Mouse (Mus musculus) thymus, postnatal 10 days (tissue): Measurements from ENCODE around the gene AW146154.
A peak's percentile ranks its signal among the peaks of the same experiment; 100 is the strongest.
"Not testable (repeated sequence)": the region's sequence is repeated elsewhere in the genome, so short reads cannot be mapped to it uniquely, and the experiment has no call there.

Experiments used
- DNase-seq, 2 experiments: peaks; one replicate each; pipeline ENCODE4 v3.0.0; 2021; ENCODE audit warnings: low spot score in 2 of 2

The AW146154 gene

DNA sequence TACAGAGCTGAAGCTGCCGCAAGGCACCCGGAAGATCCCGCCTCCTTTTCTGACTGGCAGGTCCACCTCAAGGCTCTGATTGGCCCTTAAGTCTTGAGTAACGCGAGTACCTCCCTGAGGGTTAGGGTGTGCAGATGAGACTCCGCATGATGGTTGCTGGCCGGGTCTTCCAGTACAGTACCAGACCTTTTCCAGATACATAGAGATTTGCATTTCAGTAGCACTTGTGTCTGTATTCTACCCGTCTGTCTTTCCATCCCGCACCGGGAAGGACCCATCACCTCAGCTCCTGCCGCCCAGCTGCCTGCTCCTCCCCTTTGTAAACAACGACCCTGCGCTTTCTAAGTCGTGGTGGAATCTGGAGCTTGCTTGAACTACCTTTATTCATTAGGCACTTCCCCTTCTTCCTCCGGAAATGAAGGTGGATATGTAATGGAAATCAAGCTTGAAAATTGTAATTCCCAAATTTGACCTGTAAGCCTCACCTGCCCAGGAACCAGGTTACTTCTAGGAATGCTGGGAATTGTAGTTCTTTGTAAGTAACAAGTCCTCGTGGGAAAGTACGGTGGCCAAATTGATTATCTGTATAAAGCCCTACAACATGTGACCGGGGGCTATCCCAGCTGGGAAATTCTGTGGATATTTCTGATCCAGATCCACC, at the start of gene AW146154, which contains the start of gene Gm20449:
Gene AW146154 (minus strand): TSS at position 502 of the 661 bp plus-strand sequence.
Gene Gm20449 (minus strand): TSS at position 29 of the 661 bp plus-strand sequence.
- DNase-seq = peak; percentile 93 to 97

DNA sequence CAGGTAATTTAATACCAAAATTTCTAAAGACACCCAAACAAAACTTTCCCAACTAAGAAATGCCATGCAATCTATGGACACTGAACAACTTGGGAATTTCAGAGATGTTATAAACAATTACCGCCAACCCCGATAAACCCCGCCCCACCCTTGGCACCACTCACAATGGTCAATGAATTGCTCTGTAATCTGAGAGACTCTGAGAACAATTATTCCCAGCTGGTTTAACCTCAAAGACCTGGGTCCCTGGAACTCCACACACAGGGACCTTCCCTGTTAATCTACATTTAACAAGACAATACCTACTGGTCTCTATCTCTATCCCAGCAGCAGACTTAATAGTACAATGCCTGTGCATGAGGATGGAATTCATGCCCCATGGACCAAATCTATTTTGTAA, 13.0 kb upstream of the AW146154 start:
- no peak for DNase-seq

DNA sequence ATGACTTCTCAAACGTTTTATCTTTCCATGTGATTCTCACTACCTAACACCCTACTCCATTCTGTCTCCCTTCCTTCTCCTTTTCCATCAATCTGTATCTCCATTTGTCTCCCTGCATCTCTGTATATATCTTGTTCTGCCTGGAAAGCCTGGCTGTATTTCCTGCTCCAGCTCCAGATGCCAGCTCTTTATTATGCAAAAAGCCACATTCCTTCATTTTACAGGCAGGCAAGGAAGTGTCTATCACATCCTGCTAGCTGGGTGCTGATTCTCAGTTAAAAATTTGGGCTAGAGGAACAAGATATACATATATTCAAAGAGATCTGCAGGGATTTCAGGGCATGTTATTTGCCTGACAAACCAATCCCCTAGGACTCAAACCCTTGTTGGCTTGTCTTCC, 12.5 kb upstream of the AW146154 start:
- no peak for DNase-seq

DNA sequence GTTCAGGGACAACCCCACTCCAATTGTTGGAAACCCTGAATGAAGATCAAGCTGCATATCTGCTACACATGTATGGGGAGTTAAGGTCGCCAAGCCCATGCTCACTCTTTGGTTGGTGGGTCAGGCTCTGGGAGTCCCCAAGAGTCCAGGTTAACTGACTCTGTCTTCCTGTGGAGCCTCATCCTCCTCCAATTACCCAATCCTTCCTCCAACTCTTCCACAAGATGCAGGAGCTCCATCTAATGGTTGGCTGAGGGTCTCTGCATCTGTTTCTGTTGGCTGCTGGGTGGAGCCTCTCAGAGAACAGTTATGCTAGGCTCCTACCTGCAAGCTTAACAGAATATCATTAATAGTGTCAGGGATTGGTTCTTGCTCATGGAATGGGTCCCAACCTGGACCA, 2.7 kb upstream of the AW146154 start:
- DNase-seq = no peak

DNA sequence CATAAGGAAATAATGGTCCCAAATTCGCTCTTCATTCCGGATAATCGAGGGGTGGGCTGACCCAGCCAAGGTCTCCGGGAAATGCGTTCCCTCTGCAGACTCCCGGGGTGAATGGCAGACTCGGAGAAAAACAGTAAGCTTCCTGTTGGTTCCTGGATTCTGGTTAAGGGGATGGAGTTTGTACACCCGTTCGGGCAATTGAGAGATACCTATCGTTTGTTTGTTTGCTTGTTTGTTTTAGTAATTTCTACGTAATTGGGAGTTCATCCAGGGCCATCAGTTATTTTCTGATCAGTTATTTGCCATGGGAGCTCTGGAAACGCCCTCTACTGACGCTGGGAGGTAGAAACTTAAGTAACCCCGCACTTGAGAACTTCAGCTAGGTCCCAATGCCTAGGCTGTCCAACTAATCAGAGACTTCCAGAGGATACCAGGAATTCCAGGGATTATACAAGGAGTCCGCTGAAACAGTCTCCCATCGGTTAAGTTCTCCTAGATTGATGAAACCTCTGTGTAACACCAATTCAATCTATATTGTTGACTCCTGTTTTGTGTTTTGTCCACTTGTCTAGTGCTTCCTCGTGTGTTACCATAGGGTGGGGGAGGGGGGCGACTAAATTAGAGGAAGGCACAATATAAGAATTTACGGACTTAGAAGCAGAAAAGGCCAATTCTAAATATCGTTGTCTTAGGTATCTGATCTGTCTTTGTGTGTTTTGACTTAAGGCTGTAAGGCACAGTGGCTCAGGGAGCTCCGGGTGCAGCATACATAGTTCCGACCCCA, 653 bp upstream of the AW146154 start:
- DNase-seq = peak; percentile 59 to 65

DNA sequence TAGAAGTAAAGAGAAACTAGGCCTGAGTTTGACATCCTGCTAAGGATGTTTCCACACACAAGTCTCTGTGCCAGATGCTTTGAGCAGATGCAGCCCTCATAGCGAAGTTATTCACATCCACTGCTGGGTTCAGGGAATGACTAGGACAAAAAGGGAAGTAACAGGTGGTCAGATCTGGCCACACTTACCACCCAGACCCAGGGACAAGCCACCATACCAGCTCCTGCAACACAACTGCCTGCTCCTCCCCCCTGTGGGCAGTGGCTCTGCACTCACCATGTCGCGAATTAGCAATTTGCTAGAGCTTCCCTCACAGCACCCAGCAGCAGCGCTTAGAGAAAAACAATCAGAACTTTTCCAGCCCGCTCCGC, 687 bp downstream of the AW146154 start:
- not testable (repeated sequence) for DNase-seq

DNA sequence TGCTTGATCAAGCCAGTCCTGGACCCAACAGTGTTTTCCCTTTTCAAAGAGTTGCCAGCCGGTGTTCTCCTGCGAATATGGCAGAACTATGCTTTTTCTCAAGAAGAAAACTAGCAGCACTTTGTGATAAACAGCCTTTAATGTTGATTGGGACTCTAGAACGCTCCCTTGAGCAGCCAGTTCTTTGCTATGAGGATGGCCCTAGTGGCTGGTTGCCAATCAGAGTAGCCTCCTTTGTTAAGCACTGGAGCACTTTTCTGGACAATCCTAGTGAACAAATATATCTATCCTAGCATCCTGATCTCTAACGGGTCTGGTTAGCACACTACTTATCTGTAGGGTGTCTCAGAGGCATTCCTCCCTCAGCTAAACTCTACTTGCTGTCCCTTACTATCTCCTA, 1.2 kb downstream of the AW146154 start:
- DNase-seq = not testable (repeated sequence)

DNA sequence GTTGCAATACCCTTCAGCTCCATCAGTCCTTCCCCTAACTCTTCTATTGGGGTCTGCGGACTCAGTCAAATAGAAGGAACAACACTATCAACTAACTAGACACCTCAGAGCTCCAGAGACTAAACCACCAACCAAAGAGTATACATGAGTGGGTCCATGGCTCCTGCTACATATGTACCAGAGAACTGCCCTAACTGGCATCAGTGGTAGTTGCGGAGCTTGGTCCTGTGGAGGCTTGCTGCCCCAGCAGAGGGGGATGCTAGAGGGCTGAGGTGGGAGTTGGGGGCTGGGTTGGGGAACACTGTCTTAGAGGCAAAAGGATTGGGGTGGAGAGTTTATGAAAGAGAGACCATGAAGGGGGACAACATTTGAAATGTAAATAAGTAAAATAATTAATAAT, 1.8 kb downstream of the AW146154 start:
- DNase-seq = no peak

DNA sequence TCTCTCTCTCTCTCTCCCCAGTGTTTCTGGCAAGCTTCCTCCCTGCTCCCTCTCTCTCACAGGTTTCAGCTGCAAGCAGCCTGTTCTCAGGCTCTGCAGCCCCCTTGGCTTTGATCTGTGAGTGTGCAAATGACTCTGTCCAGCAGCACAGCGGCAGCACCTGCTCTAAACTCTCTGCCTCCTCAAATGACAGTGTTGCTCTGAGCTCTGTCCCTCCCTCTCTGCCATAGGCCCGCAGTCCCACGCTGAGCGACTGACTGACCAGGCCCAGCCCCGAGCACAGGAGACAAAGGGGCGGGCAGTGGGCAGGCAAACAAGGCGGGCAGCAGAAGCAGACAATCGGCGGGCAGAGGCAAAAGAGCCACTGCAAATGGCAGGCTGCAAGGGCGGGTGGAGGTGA, 47.8 kb downstream of the AW146154 start:
- no peak for DNase-seq

DNA sequence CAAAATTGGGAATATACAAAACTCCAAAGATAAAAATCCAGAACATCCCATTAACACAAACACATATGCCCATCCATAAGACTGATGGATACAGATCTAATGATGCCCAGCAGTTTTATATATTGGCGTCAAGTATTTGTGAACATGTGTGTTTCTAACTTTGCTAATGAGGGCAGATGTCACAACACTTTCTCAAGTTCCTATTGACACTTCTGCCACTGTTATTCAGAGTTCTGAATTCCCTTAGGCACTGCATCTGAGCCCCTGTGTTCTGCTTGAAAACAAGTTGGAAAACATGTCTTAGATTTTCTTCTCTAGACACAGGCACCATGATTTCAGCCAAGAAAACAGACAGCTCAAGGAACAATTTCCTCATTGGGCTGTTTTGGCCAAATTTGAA, 51.1 kb downstream of the AW146154 start, which contains the start of gene Vmn2r57:
Gene Vmn2r57 (minus strand): TSS at position 101 of the 400 bp plus-strand sequence.
- DNase-seq = not testable (repeated sequence)
